Mouse (Mus musculus) skeletal muscle tissue, adult 2 months (tissue): ENCODE data around the gene Ptn.
A peak's percentile ranks its signal among the peaks of the same experiment; 100 is the strongest.

ENCODE experiments used
- DNase-seq: peaks from one replicate; pipeline ENCODE4 v3.0.0-alpha.2; 2012; ENCODE audit warnings: low read depth, low spot score

Ptn gene

DNA sequence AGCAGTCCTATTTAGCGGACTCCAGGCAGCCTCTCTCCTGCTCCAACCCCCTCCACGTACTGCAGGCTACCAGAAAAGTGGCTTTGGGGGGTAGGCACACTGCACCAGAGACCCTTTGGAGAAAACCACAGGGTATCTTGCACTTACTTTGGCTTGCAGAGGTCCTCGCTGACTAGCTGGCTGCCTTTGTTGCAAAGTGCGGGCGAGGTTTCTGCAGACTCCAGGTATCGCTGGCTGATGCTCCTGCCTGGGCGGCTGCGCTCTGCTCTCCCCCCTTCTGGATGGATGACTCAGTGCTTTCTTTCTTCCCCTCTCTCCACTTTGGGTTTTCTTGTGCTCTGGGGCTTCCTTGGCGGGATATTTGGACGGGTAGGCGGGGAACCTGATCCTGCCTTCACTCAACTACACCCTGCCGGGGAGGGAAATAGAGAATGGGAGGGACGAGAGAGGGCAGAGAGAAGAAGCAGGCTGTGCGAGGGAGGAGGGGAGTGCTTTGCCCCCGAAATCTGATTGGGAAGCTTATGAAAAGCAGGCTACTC, at the start of gene Ptn:
Gene Ptn (minus strand): TSS at position 474 of the 539 bp plus-strand sequence.
- no peak for DNase-seq

GRCm38 (mm10) chr6:36858258-36859041, 48.4 kb upstream of the Ptn start:
- no peak for DNase-seq

- no peak for DNase-seq
These were observed 47.7 kb upstream of the Ptn start for GRCm38 (mm10) chr6:36857627-36858257.

GRCm38 (mm10) chr6:36850422-36851129, 40.6 kb upstream of the Ptn start:
- no peak for DNase-seq

GRCm38 (mm10) chr6:36845288-36845687, 35.3 kb upstream of the Ptn start:
- DNase-seq = peak; percentile 39

DNA sequence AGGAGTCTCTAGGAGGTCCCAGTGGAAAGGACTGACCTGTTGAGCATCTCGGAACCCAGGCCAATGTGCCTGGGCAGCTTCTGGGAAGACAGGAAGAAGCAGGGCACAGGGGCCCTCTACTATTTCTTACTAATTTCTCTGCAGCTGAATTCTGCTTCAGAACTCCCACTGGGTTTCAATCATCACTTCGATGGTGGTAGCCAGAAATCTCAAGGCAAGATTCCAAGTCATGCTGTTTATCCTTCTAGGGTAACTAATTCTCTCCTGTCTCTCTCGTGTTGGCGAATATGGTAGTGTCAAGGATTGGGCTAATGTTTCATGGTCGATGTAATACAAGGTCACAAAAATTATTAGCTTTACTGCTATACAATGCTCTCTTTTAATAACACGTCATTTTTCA, 34.2 kb upstream of the Ptn start:
- no peak for DNase-seq

GRCm38 (mm10) chr6:36843031-36843488, 33.0 kb upstream of the Ptn start:
- DNase-seq = no peak

DNA sequence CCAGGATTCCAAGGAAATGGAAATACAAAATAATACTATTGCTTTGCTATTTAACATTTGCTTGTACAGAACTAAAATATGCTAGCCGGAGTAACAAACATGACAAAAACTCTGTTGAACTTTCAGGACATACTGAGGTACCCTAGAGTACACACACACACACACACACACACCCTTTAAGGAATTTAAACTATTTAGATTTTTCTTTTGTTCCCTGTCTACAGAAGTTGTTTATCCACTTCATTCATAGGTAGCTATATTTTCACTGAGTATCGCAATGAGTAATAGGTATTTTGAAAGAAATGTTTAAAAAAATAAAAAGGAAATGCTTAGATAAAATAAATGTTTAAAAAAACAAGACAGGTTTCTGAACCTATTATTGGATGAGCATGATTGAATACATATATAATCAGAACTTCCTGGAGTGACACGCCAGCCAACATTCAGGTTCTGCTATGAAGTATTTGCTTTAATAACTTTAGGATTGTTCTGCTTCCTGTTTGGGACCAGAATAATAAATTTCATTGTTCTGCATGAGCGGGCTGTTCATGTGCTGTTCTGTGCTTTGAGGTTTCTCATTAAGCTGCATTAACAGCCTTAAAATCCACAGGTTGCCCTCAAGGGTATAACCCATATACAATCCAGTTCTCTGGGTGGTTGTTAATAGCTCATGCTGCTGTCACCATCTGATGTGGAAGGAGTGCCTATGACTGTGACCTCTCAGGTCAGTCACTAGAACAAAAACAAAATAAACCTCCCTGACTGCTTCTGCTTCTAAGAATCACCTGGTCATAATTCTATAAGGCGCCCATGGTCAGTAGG, 32.3 kb upstream of the Ptn start:
- no peak for DNase-seq

- DNase-seq = no peak
These were observed 31.7 kb upstream of the Ptn start for GRCm38 (mm10) chr6:36841701-36842100.

DNA sequence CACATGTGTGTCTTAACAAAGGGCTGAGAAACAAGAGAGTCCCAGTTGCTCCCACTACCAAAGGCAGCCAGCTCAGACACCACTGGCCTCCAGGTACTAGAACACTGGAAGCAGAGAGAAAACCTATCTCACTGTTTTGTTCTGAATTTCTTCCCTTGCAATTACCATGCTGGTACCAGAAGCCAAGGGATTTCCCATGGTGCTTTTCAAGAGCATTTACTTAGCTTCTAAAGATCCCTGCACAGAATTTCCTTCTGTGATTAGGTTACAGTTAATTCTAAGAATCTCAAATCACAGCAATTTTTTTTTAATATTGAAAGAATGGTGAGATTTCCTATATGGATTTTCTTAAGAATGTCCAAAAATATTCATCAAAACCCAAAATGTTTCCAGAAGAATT, 31.2 kb upstream of the Ptn start:
- no peak for DNase-seq

GRCm38 (mm10) chr6:36838747-36839146, 28.7 kb upstream of the Ptn start:
- no peak for DNase-seq

DNA sequence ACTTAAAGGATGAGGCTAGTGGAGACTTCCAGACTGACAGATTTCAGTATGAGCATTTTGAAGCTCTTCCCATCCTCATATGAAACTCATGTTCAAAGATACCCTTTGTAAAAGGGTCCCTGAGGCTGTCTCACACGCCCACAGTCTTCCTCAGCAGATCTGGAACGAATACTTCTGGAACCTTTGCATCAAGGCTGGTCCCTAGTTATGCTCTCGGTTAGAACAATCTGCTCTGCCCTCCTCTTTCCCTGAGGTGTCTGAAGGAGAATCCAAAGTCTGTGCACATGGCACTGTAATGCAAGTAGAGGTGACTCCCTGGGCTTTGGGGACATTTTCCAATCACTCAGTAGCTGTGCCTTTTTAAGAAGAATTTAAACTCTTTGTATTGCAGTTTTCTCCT, 25.3 kb upstream of the Ptn start:
- no peak for DNase-seq

- no peak for DNase-seq
These were observed 24.8 kb upstream of the Ptn start for GRCm38 (mm10) chr6:36834695-36835265.

- no peak for DNase-seq
These were observed 22.7 kb upstream of the Ptn start for GRCm38 (mm10) chr6:36832681-36833080.

DNA sequence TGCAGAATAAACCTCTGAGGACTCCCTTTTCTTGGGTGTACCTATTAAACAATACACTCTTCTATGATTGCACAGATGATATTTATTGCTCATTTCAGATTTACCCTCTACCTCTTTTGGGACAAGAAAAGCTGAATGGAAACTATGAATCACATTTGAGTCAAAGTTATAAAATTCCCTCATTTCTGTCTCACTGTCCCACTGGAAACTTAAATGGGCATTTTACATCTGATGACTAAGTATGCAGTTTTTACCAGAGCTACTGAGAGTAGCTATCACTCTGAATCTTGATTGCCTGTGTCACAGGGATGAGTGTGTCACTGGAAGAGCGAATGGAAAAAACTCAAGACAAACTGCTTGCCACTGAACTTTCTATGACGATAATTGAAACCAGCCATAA, 22.2 kb upstream of the Ptn start:
- no peak for DNase-seq

DNA sequence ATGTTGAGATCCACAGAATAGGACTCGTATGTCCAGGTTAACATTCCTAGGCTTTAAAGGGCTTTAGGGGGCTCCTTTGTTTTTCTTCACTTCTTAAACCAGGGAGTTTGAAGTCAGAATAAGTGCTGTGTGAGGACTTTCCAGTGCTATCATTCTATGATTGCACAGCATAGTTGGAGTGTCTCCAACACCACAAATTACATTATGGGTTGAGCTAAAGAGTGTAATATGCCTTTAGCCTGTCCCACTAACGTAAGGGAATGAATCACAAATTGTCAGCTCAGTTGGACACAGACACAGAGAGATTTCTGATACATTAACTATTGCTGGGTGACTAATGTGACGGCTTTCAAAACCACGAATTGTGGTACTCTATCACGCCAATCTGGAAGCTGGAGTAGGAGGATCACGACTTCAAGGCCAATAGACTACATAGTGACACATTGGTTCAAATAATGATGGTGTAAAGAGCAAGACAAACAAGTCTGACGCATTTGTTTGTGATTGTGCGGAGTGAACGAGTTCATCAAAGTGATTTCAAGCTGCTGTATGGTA, 20.4 kb upstream of the Ptn start:
- no peak for DNase-seq

- DNase-seq = peak; percentile 19
These were observed 9.7 kb upstream of the Ptn start for GRCm38 (mm10) chr6:36819784-36820050.

DNA sequence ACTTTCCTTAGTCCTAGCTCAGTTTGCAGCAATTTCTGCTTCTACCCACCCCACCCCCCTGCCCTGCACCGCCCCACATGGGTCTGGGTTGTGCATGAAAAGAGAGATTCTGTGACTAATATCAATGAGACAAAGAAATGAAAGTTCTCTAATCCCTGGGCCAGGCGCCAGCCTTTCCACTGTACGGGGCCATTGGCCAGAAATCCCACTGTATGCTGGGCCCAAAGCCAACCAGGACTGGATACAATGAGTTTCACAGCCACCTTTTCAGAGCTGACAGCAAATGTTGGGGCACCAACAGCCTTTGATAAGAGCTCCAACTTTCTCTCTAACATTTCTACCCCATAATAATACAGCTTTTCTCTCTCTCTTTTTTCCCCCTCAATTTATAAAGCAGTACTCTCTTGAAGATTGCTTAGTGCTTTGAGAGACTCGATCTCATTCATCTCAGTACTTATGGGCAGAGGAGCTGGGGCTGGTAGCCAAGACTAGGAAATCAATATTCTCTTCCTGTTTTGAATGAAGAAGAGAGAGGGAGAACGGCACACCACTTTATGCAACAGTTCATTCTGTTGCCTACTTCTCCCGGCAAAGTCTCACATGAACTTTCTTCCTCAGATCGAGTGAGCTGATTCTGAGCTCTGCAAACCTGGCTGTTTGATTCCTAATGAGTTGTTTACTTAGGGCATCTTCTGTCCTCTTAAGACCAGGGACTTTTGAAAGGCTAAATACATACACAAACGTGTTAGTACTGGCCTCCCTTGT, 9.2 kb upstream of the Ptn start:
- peak; percentile 33 for DNase-seq

DNA sequence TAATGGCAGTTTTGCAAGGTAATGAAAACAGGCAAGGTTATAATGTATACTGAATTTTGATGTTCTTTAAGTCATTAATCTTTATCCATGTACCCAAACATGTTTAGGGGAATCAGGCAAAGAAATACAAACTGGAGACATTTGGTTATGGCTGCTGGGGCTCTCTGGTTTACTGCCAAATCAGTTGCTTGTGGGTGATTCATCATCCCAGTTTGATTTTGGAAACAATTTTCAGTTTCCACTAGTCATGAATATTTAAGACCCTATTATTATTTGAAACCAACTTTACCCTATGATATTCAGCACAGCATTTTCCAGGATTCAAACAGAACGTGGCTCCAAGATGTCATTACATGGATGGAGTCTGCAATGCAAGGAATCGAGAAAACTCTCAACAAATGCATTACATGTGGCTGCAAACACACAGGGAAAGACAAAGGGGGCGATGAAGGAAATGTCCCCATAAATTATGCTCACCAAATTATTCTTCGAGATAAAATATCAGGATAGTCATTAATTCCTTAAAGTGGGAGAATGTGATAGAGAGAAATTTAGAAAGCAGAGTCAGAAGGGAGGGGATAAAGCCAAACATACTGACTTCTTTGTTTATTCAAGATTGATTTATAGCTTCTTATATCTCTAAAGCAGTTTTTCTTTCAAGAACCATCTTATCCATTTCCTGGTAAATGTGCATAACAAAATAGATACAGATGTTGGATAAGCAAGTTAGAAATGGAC, 8.4 kb upstream of the Ptn start:
- DNase-seq = no peak

DNA sequence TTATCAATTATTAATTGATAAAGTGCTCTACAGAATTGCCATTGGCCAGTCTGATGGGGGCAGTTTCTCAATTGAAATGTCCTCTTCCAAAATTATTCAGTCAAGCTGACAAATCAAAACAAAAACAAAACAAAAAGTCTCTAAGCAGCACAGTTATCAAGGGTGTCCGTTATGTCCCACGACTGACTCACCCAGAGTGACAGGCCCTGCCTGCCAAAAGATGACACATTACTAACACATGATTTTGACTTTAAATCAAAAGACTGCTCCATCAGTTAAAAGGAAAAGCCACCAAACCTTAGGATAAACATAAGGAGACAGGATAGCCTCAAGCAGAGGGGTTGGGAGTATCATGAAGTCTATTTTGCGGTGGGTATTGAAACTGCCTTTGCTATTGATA, 6.6 kb upstream of the Ptn start:
- DNase-seq = no peak
